Mouse (Mus musculus): ENCODE measurements around the gene Eri2. TPM values are rescaled to one million over a fixed set of nuclear protein-coding genes. Genes with fewer than 3 reads are reported as not detected.

Eri2 gene
- total RNA-seq (2021): 1 to 10 TPM; 8.8 TPM
- long read RNA-seq, experiment 1, partial matches to known transcripts: 0 of 4 reads
- long read RNA-seq, experiment 1, other reads (novel, unspliced or antisense): 2 of 4 reads
- long read RNA-seq, experiment 2, partial matches to known transcripts: 1 of 5 reads
- long read RNA-seq, experiment 2, other reads (novel, unspliced or antisense): 3 of 5 reads

DNA sequence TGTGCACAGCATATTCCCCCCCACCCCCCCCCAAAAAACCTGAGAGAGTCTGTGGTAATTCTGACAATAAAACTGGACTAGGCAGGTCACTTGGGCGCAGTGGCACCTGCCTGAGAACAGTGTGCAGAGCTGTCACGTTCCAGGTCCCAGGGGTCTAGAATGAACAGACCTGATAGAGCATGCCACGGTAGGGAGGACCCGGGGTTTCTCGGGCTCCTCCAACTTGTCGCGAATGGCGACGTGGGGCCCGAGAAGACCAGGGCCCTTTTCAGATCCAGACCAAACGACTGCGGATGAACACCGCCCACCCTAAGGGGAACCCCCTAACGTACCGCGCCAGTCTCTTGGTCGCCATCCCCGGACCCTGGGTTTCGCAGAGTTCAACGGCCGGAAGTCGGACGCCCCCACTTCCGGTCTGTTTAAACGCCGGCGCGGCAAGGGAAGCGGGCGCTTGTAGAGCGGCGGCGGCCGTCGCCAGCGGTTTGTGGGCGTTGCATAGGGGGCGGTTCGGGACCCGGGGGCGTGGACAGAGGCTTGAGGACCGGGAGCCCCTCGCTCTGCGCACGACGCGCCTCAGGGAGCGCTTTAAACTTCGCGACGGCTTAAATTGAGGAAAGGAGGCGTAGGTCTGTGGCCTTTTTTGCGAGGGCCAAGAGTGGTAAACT lies at the start of gene Eri2, which contains the start of gene Rexo5:
Gene Eri2 (minus strand): TSS at position 473 of the 665 bp plus-strand sequence.
Gene Rexo5 (plus strand): TSS at position 421 of the 665 bp plus-strand sequence.
- DNase-seq (ENCODE audit: low spot score in 2 of 2): peak; percentile 73 to 80

DNA sequence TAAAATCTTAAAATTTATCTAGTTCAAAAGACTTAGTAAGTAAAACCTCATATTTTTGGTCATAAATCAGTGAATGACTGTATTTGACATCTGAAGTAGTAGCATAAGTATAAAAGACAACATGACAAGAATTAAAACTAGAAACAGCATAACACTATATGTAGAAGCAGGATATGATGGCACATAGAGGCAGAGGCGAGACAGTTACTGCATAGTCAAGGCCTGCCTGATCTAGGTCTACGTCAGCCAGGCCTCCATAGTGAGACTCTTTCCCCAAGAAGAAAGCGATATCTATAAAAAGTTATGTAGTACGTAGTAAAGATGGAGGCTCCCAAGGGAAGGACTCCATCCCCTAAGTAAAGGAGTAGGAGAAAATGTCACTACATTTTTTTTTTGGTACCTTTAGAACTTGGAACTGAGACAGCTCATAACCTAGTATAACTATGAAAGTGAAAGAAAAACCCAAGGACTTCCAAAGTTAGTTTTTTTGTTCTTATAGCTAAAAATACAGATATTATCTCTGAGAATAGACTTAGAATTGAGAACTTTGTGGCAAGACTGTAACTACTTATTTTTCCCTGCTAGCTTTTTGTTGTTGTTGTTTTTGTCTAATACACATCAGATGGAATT lies 48.1 kb upstream of the Eri2 start:
- no peak for DNase-seq (ENCODE audit: low spot score in 2 of 2)

- no peak for DNase-seq (ENCODE audit: low spot score in 2 of 2)
Observed at GRCm38 (mm10) chr7:119835996-119836777, 42.3 kb upstream of the Eri2 start.

DNA sequence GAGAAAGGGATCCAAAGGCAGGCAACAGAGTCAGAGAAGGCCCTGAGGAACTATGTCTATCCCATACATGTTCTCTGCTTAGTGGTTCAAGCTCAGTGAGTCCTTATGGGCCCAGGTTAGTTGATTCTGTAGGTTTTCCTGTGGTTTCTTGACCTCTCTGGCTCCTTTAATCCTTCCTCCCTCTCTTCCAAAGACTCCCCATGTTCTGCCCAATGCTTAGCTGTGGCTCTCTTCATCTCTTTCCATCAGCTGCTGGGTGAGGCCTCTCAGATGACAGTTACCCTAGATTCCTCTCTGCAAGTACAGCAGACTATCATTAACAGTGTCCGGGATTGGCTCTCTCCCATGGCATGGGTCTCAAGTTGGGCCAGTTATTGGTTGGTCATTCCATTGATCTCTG lies 41.5 kb upstream of the Eri2 start:
- DNase-seq (ENCODE audit: low spot score in 2 of 2): no peak

GRCm38 (mm10) chr7:119808723-119809122 lies 14.9 kb upstream of the Eri2 start:
- DNase-seq (ENCODE audit: low spot score in 2 of 2): no peak

GRCm38 (mm10) chr7:119807396-119807795 lies 13.5 kb upstream of the Eri2 start:
- DNase-seq (ENCODE audit: low spot score in 2 of 2): no peak

DNA sequence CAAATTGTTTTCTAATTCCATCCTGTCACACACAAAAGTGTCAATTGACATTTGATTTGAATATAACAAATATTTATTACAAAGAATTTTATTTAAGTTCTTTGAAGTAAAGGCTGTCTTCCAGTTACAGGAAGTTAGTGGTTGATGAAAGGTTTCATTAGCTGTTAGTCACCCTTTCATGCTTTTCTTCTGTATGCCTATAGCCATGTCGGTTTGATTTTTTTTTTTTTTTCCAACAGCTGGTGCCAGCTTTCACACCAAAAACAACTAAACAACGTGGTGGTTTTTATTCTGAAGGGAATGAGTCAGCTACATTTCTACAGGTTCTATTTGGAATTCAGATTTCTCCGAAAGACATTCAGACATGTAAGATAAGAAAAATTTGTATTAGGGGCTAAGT lies 7.1 kb upstream of the Eri2 start:
- no peak for DNase-seq (ENCODE audit: low spot score in 2 of 2)

- DNase-seq (ENCODE audit: low spot score in 2 of 2): no peak
Observed at GRCm38 (mm10) chr7:119800488-119800887, 6.6 kb upstream of the Eri2 start.

DNA sequence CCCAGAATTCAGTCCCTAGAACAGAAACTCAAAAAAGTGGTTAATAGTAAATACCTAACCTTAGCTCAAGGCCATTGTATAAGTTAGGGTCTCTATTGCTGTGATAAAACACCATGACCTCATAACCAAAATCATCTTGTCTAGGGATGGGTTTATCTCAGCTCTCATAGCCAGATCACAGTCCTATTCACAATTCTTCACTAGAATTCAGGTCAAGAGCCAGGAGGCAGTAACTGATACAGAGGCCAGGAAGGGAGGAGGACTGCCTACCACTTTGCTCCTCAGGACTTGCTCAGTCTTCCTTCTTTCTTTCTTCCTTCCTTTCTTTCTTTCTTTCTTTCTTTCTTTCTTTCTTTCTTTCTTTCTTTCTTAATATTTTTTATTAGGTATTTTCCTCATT lies 1.5 kb upstream of the Eri2 start:
- no peak for DNase-seq (ENCODE audit: low spot score in 2 of 2)

DNA sequence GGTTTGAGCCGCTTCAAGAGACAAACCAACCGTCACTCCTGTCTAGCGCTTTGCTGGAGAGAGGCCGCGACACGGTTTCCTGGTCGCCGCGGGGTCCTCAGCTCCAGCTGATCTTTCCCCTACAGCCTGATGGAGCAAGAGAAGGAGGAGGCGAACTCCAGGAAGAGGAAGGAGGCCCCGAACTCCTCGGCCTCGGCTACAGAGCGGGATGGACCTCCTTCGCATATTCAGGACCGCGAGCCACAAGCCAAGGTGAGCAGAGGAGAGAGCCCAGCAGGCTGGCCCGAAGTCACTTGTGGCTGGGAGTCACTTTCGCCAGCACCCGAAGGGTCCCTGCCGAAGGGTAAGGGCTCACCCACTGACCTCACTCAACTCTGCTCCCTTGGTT lies 387 bp upstream of the Eri2 start:
- no peak for DNase-seq (ENCODE audit: low spot score in 2 of 2)

DNA sequence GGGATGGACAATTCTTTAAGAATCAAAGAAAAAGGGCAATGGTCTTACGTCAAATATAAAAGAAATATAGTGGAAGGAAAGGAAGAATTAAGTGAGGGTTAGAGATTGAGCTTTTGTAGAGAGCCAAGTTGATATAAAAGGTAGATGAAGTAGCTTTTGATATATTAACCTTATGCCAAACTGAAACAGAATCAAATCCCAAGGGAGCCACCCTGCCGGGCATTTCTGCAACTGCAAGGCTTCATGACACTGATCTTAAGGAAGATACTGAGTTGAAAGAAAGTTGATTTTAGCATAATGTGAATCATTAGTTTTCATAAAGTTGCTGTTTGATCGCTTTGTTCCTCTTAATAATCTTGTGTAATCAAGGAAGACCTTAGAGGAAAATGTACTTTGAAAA lies 4.8 kb downstream of the Eri2 start:
- no peak for DNase-seq (ENCODE audit: low spot score in 2 of 2)

- no peak for DNase-seq (ENCODE audit: low spot score in 2 of 2)
Observed at GRCm38 (mm10) chr7:119784908-119785307, 8.9 kb downstream of the Eri2 start.

GRCm38 (mm10) chr7:119783453-119783852 lies 10.4 kb downstream of the Eri2 start:
- no peak for DNase-seq (ENCODE audit: low spot score in 2 of 2)

DNA sequence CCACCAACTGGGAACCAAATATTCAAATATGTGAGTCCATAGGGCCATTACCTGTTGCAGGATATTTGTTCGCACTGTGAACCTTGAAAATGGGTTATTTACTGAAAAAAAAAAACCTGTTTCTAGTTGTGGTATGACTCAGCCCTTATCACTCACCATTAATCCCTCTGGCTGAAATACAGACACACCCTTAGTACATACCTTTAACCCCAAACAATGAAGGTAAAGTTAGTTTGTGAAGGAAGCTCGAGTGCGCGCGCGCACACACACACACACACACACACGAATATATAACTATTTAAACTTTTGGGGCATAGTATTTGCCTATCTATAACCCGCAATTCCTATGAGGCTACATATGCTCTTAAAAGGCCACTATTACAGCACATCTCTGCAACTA lies 24.0 kb downstream of the Eri2 start:
- DNase-seq (ENCODE audit: low spot score in 2 of 2): no peak

DNA sequence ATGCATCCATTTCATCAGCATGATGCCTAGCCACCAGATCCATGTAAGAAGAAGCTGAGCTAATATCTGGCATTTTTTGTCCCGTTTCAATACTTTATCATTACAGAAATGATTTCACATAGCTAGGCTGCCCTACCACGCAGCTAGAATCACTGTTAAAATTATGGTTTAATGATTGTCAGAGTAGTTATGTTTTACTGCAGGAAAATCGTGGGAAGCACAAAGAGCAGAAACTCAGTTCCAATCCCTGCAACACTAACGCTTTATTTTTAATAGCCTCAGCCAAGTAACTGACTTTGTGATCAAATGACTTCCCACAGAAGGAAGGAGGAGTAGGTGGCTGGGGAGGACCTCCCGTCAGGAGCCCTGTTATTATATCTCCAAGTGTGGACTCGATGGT lies 26.9 kb downstream of the Eri2 start:
- DNase-seq (ENCODE audit: low spot score in 2 of 2): no peak

GRCm38 (mm10) chr7:119764377-119764776 lies 29.5 kb downstream of the Eri2 start:
- no peak for DNase-seq (ENCODE audit: low spot score in 2 of 2)

DNA sequence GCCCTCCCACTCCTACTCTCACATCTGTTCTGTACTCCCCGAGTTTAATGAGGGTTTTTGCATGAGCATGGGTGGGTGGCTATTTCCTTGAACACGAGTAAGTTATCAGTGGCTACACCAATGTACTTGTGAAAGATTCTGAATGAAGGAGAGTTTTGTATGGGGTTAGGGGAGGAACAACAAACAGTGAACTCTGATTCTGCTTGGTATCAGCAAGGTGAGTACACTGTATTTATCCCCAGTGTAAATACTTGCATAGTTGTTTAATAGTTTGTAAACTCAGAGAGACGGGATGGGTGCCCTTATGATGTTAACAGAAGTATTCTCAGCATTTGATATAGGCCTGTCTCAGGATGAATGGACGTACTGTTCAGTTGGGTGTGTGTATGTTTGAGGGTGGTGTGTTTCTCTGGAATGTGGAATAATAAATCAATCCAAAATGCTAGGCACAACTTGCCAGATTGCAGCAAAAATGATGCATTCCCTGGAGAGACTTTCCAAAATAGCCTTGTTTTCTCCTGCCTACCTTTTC lies 31.6 kb downstream of the Eri2 start:
- no peak for DNase-seq (ENCODE audit: low spot score in 2 of 2)

GRCm38 (mm10) chr7:119760527-119760951 lies 33.3 kb downstream of the Eri2 start, which contains the start of gene Acsm3:
Acsm3 (plus strand) TSS chr7:119760923.
- no peak for DNase-seq (ENCODE audit: low spot score in 2 of 2)

DNA sequence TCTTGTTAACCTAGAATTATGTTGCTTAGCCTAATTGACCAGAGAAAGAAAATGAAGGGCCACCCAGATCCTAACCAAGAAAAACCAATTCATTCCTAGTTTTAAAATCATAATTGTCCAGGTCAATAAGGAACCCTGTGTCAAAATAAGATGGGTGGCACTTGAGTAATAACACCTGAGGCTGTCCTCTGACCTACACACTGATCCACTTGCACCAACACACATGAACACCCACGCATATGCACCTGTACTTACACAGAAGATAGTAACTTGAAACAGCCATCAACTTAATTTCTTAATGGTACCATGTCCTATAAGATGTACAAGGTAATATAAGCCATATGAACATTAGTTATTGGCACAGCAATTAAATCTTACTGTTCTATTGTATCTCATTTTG lies 40.2 kb downstream of the Eri2 start:
- no peak for DNase-seq (ENCODE audit: low spot score in 2 of 2)

DNA sequence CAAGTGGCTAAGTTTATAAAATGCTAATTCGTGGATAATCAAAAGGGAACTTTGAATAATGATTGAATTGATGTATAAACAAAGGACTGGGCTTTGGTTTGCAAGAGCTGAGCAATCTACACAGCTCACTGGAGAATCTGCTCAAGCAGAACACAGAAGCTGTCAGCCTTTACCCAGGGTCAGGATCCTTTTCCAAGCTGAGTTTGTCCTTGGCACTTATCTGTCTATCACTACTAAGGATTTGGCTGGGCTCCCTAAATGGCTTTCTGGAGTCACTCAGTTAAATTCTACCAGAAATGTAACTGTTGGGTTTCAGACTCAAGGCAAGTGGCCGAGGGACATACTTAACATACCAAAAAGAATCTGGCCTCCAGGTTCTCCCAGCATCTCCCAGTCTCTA lies 43.9 kb downstream of the Eri2 start:
- no peak for DNase-seq (ENCODE audit: low spot score in 2 of 2)

DNA sequence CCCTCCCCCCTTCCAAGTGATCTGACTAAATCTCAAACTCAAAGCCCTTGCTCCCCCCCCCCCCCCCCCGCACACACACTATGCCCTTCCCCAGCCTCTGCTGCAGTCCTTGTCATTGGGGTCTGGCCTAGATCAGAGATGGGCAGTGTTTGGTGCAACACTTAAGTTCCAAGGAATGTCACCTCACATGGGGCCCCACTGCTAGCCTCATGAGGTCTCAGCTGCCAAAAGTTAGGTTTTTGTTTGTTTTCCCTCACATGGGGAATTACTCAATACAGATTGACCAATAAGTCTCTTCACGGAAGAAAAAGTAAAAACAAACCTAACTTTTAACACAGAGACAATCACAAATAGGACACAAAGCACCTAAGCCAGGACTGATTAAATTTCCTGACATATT lies 45.1 kb downstream of the Eri2 start:
- no peak for DNase-seq (ENCODE audit: low spot score in 2 of 2)

DNA sequence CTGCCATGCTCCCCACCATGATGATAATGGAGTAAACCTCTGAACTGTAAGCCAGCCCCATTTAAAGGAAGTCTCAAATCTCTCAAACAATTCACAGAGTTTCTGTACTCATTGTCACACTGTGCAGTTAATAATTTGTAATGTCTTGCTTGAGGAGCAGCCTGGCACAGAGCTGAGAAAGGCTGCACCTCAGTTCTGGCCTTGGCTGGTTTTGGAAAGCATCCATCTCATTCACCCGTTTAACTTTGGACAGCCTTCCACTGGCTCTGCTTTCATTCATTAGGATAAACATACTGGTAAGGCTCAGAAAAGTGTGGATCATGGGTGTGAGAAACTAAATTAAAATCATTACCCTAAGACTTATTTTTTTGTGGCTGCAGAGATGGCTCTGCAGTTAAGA lies 48.0 kb downstream of the Eri2 start:
- DNase-seq (ENCODE audit: low spot score in 2 of 2): no peak
